In genomic region chr12:80790700-80791570, GRCm38 (mm10) we compare ENCODE assay signal across 8 mouse cellular contexts. TPM values are rescaled to one million over a fixed set of nuclear protein-coding genes. Genes with fewer than 3 reads are reported as not detected.
DNase-seq lines count a peak whose midpoint lies in the region; ATAC-seq and TF ChIP-seq lines count a peak whose summit lies in the region.

No protein-coding gene starts in this region.

- peaks cover 75% of the 10 kb centered on the region for H3K4me1 ChIP-seq in erythroblast, embryonic 14.5 days (ENCODE audit: control insufficient read depth)
- peaks cover 20% of the 10 kb centered on the region; the same call in 1 of the 2 replicates for H3K4me1 ChIP-seq in intestine, postnatal 0 days (replicated peaks; ENCODE audit: control insufficient read depth, insufficient read depth, low read length)
- H3K4me1 ChIP-seq in midbrain, embryonic 10.5 days: peaks cover 30% of the 10 kb centered on the region

- peak overlapping the region; percentile 98 for H3K27ac ChIP-seq in intestine, postnatal 0 days (ENCODE audit: low read depth, low read length)
- H3K27ac ChIP-seq in midbrain, embryonic 10.5 days (replicated peaks): peak overlapping the region; percentile 97

- peak overlapping the region; percentile 95 for H3K9ac ChIP-seq in intestine, postnatal 0 days (ENCODE audit: low read depth, low read length)

- ATAC-seq in intestine, postnatal 0 days: peak; percentile 51

- peak overlapping the region; percentile 100 for H3K4me3 ChIP-seq in erythroblast, embryonic 14.5 days (replicated peaks)
- peak overlapping the region; percentile 91 for H3K4me3 ChIP-seq in intestine, postnatal 0 days (ENCODE audit: low read depth, low read length)
- peak overlapping the region; percentile 97 for H3K4me3 ChIP-seq in midbrain, embryonic 10.5 days

- H3K27me3 ChIP-seq in erythroblast, embryonic 14.5 days (ENCODE audit: control insufficient read depth): no peaks in the 10 kb centered on the region
- no peaks in the 10 kb centered on the region for H3K27me3 ChIP-seq in intestine, postnatal 0 days (replicated peaks; ENCODE audit: control insufficient read depth, insufficient read depth, low read length)
- no peaks in the 10 kb centered on the region for H3K27me3 ChIP-seq in midbrain, embryonic 10.5 days (ENCODE audit: low read depth, poor library complexity, severe bottlenecking)

- WGBS in intestine, postnatal 0 days: under 1% methylated on average over 80 of the region's 80 CpGs
- WGBS in midbrain, embryonic 10.5 days: under 1% methylated on average over 80 of the region's 80 CpGs

- TF ChIP-seq CTCF in intestine, postnatal 0 days (IDR thresholded peaks at IDR 0.05; ENCODE audit: low read depth): peak; percentile 46

- peak overlapping the region; percentile 71 for H3K4me2 ChIP-seq in intestine, postnatal 0 days (replicated peaks; ENCODE audit: low read depth)

- peak; percentile 42 for DNase-seq in 3T3-L1 (ENCODE audit: low read depth, low spot score)
- peak; percentile 89 for DNase-seq in CD4-positive helper T cell, adult 2 months (ENCODE audit: low read depth, low spot score)
- DNase-seq in midbrain, embryonic 10.5 days (ENCODE audit: low spot score): no peak
- DNase-seq in thymus, postnatal 36 days: peak; percentile 60 to 68
- no peak for DNase-seq in layer of hippocampus, adult 8-10 months (ENCODE audit: low spot score in 2 of 2)
- DNase-seq in right cerebral cortex, postnatal 14 days: no peak

- no peaks in the 10 kb centered on the region for H3K9me3 ChIP-seq in erythroblast, embryonic 14.5 days (ENCODE audit: control insufficient read depth, low read length)
- H3K9me3 ChIP-seq in intestine, postnatal 0 days (ENCODE audit: control insufficient read depth): no peaks in the 10 kb centered on the region
- H3K9me3 ChIP-seq in midbrain, embryonic 10.5 days (replicated peaks): no peaks in the 10 kb centered on the region

- peaks cover 34% of the 10 kb centered on the region for H3K36me3 ChIP-seq in erythroblast, embryonic 14.5 days (ENCODE audit: control insufficient read depth)
- H3K36me3 ChIP-seq in intestine, postnatal 0 days (ENCODE audit: control insufficient read depth, insufficient read depth): no peaks in the 10 kb centered on the region
- peaks cover 16% of the 10 kb centered on the region for H3K36me3 ChIP-seq in midbrain, embryonic 10.5 days

RNA-seq across cellular contexts. Expression of gene Susd6, which starts 0.6 kb away (rescaled TPM):
- 1.1 and 1.2 TPM in 2 replicates for polyA plus RNA-seq in erythroblast, embryonic 14.5 days (2012)
- polyA plus RNA-seq in intestine, postnatal 0 days (2015; fragmentation: Nextera tagmentation; extraction: Ambion mirVana): 16.9 and 17.6 TPM in 2 replicates
- polyA plus RNA-seq in midbrain, embryonic 10.5 days (2016; fragmentation: Nextera tagmentation; extraction: Ambion mirVana): 13.9 and 16.6 TPM in 2 replicates
- total RNA-seq in layer of hippocampus, adult 8-10 months (2022): 10 to 100 TPM; 62.8 to 67.0 (median 65.0) TPM

RNA-seq across cellular contexts. Expression of gene Ccdc177, which starts 30.4 kb away (rescaled TPM):
- not detected in 2 replicates for polyA plus RNA-seq in erythroblast, embryonic 14.5 days (2012)
- 0.03 and 0.10 TPM in 2 replicates for polyA plus RNA-seq in intestine, postnatal 0 days (2015; fragmentation: Nextera tagmentation; extraction: Ambion mirVana)
- polyA plus RNA-seq in midbrain, embryonic 10.5 days (2016; fragmentation: Nextera tagmentation; extraction: Ambion mirVana): 2.0 and 2.2 TPM in 2 replicates
- 10 to 100 TPM; 15.1 to 16.6 (median 15.8) TPM for total RNA-seq in layer of hippocampus, adult 8-10 months (2022)

Comparison
In these comparisons a context has a peak if more than half of its experiments do, and no peak if none do; other contexts are left out.
1. DNase-seq: peak in 3T3-L1 (single experiment), CD4-positive helper T cell, adult 2 months (single experiment) and thymus, postnatal 36 days (2 of 2); none in midbrain, embryonic 10.5 days (single experiment), layer of hippocampus, adult 8-10 months (0 of 2) and right cerebral cortex, postnatal 14 days (single experiment).
2. Peak in every context shown above with its lines, with median percentiles within 50 percentile points of each other: H3K4me3 ChIP-seq.